Mouse (Mus musculus): ENCODE measurements around the gene Pak2.
"Not testable (repeated sequence)": the region's sequence is repeated elsewhere in the genome, so short reads cannot be mapped to it uniquely, and the experiment has no call there.

Pak2 gene

GRCm38 (mm10) chr16:32091466-32091865, 12.3 kb upstream of the Pak2 start:
- no peak for DNase-seq (ENCODE audit: low spot score)

- DNase-seq (ENCODE audit: low spot score) = peak; percentile 63
These were observed 8.7 kb upstream of the Pak2 start for GRCm38 (mm10) chr16:32087629-32088443.

- DNase-seq (ENCODE audit: low spot score) = peak; percentile 37
These were observed 643 bp downstream of the Pak2 start for GRCm38 (mm10) chr16:32078408-32078990.

- no peak for DNase-seq (ENCODE audit: low spot score)
These were observed 1.3 kb downstream of the Pak2 start for GRCm38 (mm10) chr16:32077648-32078407.

- DNase-seq (ENCODE audit: low spot score) = no peak
These were observed 2.7 kb downstream of the Pak2 start for GRCm38 (mm10) chr16:32076406-32076805.

- DNase-seq (ENCODE audit: low spot score) = no peak
These were observed 3.4 kb downstream of the Pak2 start for GRCm38 (mm10) chr16:32075762-32076161.

- DNase-seq (ENCODE audit: low spot score) = not testable (repeated sequence)
These were observed 9.1 kb downstream of the Pak2 start for GRCm38 (mm10) chr16:32070070-32070469.

- DNase-seq (ENCODE audit: low spot score) = no peak
These were observed 10.5 kb downstream of the Pak2 start for GRCm38 (mm10) chr16:32068389-32069300.

- DNase-seq (ENCODE audit: low spot score) = no peak
These were observed 12.2 kb downstream of the Pak2 start for GRCm38 (mm10) chr16:32066899-32067298.

- DNase-seq (ENCODE audit: low spot score) = no peak
These were observed 15.2 kb downstream of the Pak2 start for GRCm38 (mm10) chr16:32063900-32064299.

- no peak for DNase-seq (ENCODE audit: low spot score)
These were observed 16.9 kb downstream of the Pak2 start for GRCm38 (mm10) chr16:32062226-32062625.

GRCm38 (mm10) chr16:32059840-32060523, 19.2 kb downstream of the Pak2 start:
- DNase-seq (ENCODE audit: low spot score) = peak; percentile 61

- DNase-seq (ENCODE audit: low spot score) = peak; percentile 20
These were observed 20.3 kb downstream of the Pak2 start for GRCm38 (mm10) chr16:32058817-32059216.

- no peak for DNase-seq (ENCODE audit: low spot score)
These were observed 36.8 kb downstream of the Pak2 start for GRCm38 (mm10) chr16:32042367-32042766.

- DNase-seq (ENCODE audit: low spot score) = no peak
These were observed 59.5 kb downstream of the Pak2 start for GRCm38 (mm10) chr16:32019678-32020077.

- no peak for DNase-seq (ENCODE audit: low spot score)
These were observed 68.8 kb downstream of the Pak2 start for GRCm38 (mm10) chr16:32010330-32010729.

- peak; percentile 17 for DNase-seq (ENCODE audit: low spot score)
These were observed 69.2 kb downstream of the Pak2 start for GRCm38 (mm10) chr16:32009913-32010312.

GRCm38 (mm10) chr16:32008529-32009293, 70.4 kb downstream of the Pak2 start:
- no peak for DNase-seq (ENCODE audit: low spot score)

- no peak for DNase-seq (ENCODE audit: low spot score)
These were observed 74.4 kb downstream of the Pak2 start for GRCm38 (mm10) chr16:32004731-32005130.
